Mouse (Mus musculus) hindbrain, embryonic 11.5 days (tissue): ENCODE results near the gene S100a2. TPM values are rescaled to one million over a fixed set of nuclear protein-coding genes. Genes with fewer than 3 reads are reported as not detected.

Experiments
- ATAC-seq: fragments of 200-750 bp; cut with Nextera tagmentation; 2 replicates; pipeline ENCODE4 v1.8.0; 2017; ENCODE audit warnings: mild to moderate bottlenecking, moderate TSS enrichment, moderate library complexity; ENCODE audit not compliant: low FRiP score
- DNase-seq: peaks from one replicate; pipeline ENCODE4 v3.0.0-alpha.2; 2015; ENCODE audit warnings: low spot score
- H3K27ac ChIP-seq: fragments of 300-500 bp; sonication (generic); 2 replicates; pipeline ENCODE4 v1.5.1; 2014; ENCODE audit warnings: mild to moderate bottlenecking, low read depth, low read length
- H3K27me3 ChIP-seq: fragments of 300-500 bp; sonication (generic); 2 replicates; pipeline ENCODE4 v1.6.1; 2014; ENCODE audit warnings: mild to moderate bottlenecking, low read length, moderate library complexity, mixed read lengths; ENCODE audit not compliant: control insufficient read depth, insufficient read depth
- H3K36me3 ChIP-seq: fragments of 300-500 bp; sonication (generic); 2 replicates; pipeline ENCODE4 v1.6.1; 2014; ENCODE audit warnings: mild to moderate bottlenecking, low read length, moderate library complexity, mixed read lengths; ENCODE audit not compliant: control insufficient read depth, insufficient read depth
- H3K4me1 ChIP-seq: fragments of 300-500 bp; sonication (generic); replicated peaks from 2 replicates; pipeline ENCODE4 v1.6.1; 2014; ENCODE audit warnings: low read length, mixed read lengths; ENCODE audit not compliant: control insufficient read depth, insufficient read depth
- H3K4me2 ChIP-seq: fragments of 300-500 bp; sonication (generic); replicated peaks from 2 replicates; pipeline ENCODE4 v1.6.1; 2014; ENCODE audit warnings: mild to moderate bottlenecking, low read depth, low read length
- H3K4me3 ChIP-seq: fragments of 300-500 bp; sonication (generic); 2 replicates; pipeline ENCODE4 v1.5.1; 2014; ENCODE audit warnings: low read depth, low read length
- H3K9ac ChIP-seq: fragments of 300-500 bp; sonication (generic); 2 replicates; pipeline ENCODE4 v1.6.1; 2014; ENCODE audit warnings: low read depth, low read length
- H3K9me3 ChIP-seq: fragments of 300-500 bp; sonication (generic); 2 replicates; pipeline ENCODE4 v1.6.1; 2016; ENCODE audit warnings: low read length; ENCODE audit not compliant: control insufficient read depth
- WGBS: fragments of 180-500 bp; shearing (Covaris S2); extraction: QIAGEN DNeasy Blood & Tissue Kit; methylation state at CpG from one replicate; pipeline ENCODE4 v1.1.7; 2014; 5-methylcytosine and 5-hydroxymethylcytosine counted together
- polyA plus RNA-seq: library from polyadenylated mRNA; unstranded; fragments of >200 nt; fragmentation: Nextera tagmentation; extraction: Ambion mirVana; gene quantifications from 2 replicates; pipeline ENCODE4 v1.2.1, GENCODE M21; 2014

Gene S100a2
- polyA plus RNA-seq, 1 experiment from 2014 or later, result not detected

DNA sequence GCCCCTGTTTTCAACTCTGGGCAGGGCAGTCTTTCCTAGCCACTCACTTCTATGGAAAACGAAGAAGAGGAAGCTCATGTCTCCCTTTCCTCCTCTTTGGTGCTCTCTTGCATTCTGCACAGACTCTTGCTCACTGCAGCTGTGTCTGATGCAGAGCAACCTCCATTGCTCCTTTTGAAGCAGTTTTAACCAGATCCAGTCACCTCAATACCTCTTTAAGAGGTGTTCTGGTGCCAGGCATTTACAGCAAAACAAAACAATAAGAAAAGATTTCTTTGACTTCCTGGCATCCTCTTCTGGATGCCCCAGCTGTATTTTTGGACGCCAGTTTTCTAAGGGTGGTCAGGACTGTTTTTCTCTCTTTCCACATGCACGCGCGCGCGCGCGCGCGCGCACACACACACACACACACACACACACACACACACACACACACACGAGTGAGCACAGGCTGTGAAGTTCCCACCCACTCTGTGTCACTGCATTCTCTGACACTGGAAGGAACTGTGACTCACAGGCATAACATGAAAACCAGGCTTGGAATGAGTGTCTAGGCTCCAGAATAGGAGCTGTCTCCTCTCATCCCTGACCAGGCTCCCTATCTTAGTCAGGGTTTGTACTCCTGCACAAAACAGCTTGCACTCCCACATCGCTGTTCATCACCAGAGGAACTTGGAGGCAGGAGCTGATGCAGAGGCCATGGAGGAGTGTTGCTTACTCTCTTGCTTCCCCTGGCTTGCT lies 2.5 kb upstream of the S100a2 start:
- no peak overlapping the region for H3K9ac ChIP-seq
- H3K4me2 ChIP-seq, result no peak overlapping the region
- H3K27me3 ChIP-seq, result no peaks in the 10 kb centered on the region
- H3K4me1 ChIP-seq, result no peaks in the 10 kb centered on the region
- no peak for ATAC-seq
- no peak overlapping the region for H3K27ac ChIP-seq
- no peaks in the 10 kb centered on the region for H3K9me3 ChIP-seq
- WGBS, result 90% methylated on average over 14 of the region's 14 CpGs
- no peak overlapping the region for H3K4me3 ChIP-seq
- H3K36me3 ChIP-seq, result no peaks in the 10 kb centered on the region
- DNase-seq, result no peak

DNA sequence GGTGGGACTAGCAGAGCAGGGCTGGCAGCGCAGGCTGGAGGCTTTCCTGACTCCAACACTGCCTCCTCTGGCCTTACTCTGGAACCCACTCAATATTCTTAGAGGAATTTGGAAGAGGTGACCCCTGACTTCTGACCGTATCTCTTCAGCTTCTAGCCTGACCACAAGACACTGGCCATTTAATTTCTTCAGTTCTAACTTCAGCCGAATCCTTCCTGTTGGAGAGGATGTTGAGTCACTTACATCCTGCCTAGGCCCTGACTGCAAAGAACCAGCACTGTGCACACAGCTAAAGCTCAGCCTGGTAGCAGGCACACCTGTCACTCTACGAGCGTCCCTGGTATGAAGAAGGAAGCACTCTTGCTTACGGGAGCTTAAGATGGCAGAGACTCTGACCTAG lies 657 bp upstream of the S100a2 start:
- H3K4me1 ChIP-seq, result no peaks in the 10 kb centered on the region
- ATAC-seq (no peak), DNase-seq (no peak)
- no peak overlapping the region for H3K27ac ChIP-seq
- H3K9ac ChIP-seq, result no peak overlapping the region
- WGBS, result 81% methylated on average over 6 of the region's 6 CpGs
- no peaks in the 10 kb centered on the region for H3K27me3 ChIP-seq
- H3K4me2 ChIP-seq, result no peak overlapping the region
- no peaks in the 10 kb centered on the region; the same call in 1 of the 2 replicates for H3K9me3 ChIP-seq
- no peak overlapping the region for H3K4me3 ChIP-seq
- H3K36me3 ChIP-seq, result no peaks in the 10 kb centered on the region

DNA sequence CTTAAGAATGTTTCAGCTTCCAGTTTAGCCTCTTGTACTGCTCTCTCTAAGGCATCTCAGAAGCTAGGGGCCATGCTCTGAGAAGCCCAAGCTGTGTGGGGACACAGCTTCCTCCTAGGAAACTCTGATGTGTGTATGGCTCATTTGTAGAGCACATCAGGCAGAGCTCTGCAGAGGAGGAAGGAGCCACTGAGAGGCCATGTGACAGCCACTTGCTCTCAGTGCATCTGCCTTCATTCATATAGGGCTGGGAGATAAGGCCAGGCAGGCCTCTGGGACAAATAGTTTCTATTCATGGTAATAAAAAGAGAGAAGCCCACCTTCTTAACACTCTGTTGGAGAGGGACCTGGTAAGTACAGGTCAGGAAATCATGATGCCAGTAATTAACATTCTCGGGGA lies 4.4 kb downstream of the S100a2 start:
- no peak for ATAC-seq
- Histone ChIP-seq H3K27me3 (no peaks in the 10 kb centered on the region), H3K4me1 (no peaks in the 10 kb centered on the region), H3K27ac (no peak overlapping the region), H3K36me3 (no peaks in the 10 kb centered on the region), H3K4me2 (no peak overlapping the region), H3K4me3 (no peak overlapping the region), H3K9me3 (no peaks in the 10 kb centered on the region; the same call in 1 of the 2 replicates), H3K9ac (no peak overlapping the region)
- DNase-seq, result no peak
- WGBS, result 71% methylated on average over 1 of the region's 1 CpGs

DNA sequence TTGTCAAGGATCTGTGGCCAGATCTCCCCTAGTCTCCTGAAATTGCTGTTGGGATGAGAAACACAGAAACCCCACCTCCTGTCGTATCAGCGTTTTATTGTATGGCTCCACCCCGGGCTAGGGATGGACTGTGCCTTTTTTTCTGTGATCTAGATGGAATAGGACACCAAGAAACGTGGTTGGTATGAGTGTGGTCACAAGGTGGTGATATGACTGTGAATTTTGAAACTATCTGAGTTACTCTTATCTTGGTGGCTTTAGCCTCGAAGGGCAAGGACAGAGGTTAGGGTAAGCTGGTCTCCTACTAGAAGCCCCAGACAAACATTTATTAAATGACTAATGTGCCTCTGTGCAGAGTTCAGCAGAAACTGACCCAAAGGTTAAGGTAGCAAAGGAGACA lies 5.5 kb downstream of the S100a2 start:
- Histone ChIP-seq H3K4me2 (no peak overlapping the region), H3K27ac (no peak overlapping the region), H3K36me3 (no peaks in the 10 kb centered on the region), H3K9me3 (no peaks in the 10 kb centered on the region; the same call in 1 of the 2 replicates), H3K4me3 (no peak overlapping the region), H3K4me1 (no peaks in the 10 kb centered on the region), H3K9ac (no peak overlapping the region), H3K27me3 (no peaks in the 10 kb centered on the region)
- ATAC-seq, result no peak
- DNase-seq, result no peak
- 76% methylated on average over 5 of the region's 5 CpGs for WGBS

DNA sequence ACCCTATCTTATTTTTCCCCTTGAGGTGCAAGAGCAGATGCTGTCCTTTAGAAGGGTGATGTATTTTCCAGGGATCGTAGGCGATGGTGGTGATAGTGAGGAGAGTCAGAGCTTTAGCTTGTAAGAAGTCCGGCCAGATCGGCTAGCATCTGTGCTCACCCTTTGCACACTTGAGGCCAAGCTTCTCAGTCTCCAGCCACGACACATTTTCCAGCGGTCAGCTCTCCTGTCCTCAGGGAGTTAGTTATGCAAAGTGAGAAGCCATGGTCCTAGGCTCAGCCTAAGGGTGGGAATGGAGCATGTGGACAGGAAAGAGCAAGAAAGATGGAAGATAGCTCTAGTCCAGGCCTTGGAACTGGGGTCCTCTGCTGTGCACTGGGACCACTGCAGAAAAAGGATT lies 6.8 kb downstream of the S100a2 start:
- Histone ChIP-seq H3K4me1 (no peaks in the 10 kb centered on the region), H3K9me3 (no peaks in the 10 kb centered on the region; the same call in 1 of the 2 replicates), H3K4me2 (no peak overlapping the region), H3K27me3 (no peaks in the 10 kb centered on the region), H3K4me3 (no peak overlapping the region), H3K9ac (no peak overlapping the region), H3K36me3 (no peaks in the 10 kb centered on the region), H3K27ac (no peak overlapping the region)
- DNase-seq (no peak), ATAC-seq (no peak)
- WGBS, result 83% methylated on average over 6 of the region's 6 CpGs

DNA sequence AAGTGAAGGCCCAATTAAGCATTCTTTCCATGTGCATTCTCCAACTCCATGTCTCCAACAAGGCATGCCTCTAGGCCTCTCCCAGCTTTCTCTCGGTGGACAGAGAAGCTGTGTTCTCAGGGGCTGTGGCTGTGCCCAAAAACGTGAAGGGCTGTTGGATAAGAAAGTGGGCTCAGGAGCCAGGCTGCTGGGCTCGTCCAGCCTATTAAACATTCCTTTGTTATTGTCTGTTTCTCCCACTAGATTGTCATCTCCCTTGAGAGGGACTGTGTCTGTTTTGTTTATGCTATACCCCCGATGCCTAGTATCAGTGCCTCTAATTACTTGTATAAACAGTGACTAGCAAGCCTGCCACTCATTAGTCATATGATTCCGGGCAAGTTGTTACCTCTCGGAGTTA lies 7.7 kb downstream of the S100a2 start:
- Histone ChIP-seq H3K36me3 (no peaks in the 10 kb centered on the region), H3K4me3 (no peak overlapping the region), H3K27ac (no peak overlapping the region), H3K9ac (no peak overlapping the region), H3K4me2 (no peak overlapping the region), H3K9me3 (no peaks in the 10 kb centered on the region; the same call in 1 of the 2 replicates), H3K27me3 (no peaks in the 10 kb centered on the region), H3K4me1 (no peaks in the 10 kb centered on the region)
- no peak for DNase-seq
- WGBS, result 62% methylated on average over 6 of the region's 6 CpGs
- no peak for ATAC-seq

DNA sequence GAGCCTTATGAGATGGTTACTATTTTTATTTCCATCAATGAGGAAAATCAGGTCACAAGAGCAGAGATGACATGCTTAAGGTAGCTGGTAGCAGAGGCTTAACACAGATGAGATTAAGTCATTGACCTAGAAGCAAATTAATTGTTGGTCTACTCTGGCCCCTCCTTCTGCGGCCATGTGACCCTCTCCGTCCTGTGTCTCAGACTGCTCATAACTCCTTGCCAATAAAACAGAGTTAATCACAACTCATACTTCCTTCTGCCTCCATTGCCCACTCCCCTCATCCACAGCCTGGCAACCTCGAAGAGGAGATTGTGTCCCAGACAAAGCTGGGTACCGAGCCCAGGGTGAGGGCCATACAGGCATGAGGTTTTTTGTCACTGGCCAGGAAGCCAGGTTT lies 8.2 kb downstream of the S100a2 start:
- ATAC-seq, result no peak
- Histone ChIP-seq H3K4me1 (no peaks in the 10 kb centered on the region), H3K9ac (no peak overlapping the region), H3K4me2 (no peak overlapping the region), H3K4me3 (no peak overlapping the region), H3K9me3 (no peaks in the 10 kb centered on the region), H3K27me3 (no peaks in the 10 kb centered on the region), H3K36me3 (no peaks in the 10 kb centered on the region), H3K27ac (no peak overlapping the region)
- no peak for DNase-seq
- WGBS, result 88% methylated on average over 4 of the region's 4 CpGs

DNA sequence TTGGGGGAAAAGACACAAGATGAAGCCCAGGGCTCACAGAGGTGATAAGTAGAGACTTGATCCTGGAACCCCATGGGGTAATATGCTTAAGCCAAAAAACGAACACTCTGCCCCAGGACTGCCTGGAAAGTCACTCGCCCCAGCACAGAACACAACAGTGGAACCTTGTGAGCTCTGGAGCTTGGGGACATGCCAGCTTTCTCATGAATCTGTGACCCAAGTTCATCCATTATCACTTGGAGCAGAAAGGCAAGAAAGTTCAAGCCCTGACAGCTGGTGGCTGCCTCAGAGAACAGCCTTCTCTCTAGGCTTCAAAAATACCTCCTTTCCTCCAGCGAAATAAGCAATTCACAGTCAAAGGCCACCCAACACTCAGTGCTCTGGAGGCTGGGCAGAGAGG lies 9.4 kb downstream of the S100a2 start:
- no peaks in the 10 kb centered on the region for H3K9me3 ChIP-seq
- ATAC-seq (no peak), DNase-seq (no peak)
- WGBS, result 87% methylated on average over 3 of the region's 3 CpGs
- no peak overlapping the region for H3K9ac ChIP-seq
- H3K4me3 ChIP-seq, result no peak overlapping the region
- H3K27ac ChIP-seq, result no peak overlapping the region
- no peaks in the 10 kb centered on the region for H3K36me3 ChIP-seq
- no peak overlapping the region for H3K4me2 ChIP-seq
- H3K27me3 ChIP-seq, result no peaks in the 10 kb centered on the region
- no peaks in the 10 kb centered on the region for H3K4me1 ChIP-seq

DNA sequence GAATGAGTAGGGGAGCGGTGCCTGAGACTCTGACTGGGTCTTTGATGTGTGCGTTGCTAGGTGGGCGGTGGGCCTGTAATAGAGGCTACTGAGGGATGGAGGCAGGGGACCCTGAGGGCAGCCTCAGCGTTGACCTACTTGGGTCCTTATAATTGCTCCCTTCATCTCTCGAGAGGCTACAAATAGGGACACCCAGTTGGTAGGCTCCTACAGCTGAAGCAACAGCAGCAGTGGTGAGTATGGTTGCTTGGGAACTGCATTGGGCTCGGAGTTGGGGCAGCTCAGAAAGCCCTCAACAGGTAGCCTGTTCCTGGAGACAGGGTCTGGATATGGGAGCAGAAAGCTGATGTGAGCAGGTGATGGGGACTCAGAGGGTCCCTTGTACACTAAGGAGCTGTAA lies 10.0 kb downstream of the S100a2 start:
- 83% methylated on average over 6 of the region's 6 CpGs for WGBS
- no peak overlapping the region for H3K4me3 ChIP-seq
- ATAC-seq (no peak), DNase-seq (no peak)
- H3K27ac ChIP-seq, result no peak overlapping the region
- H3K36me3 ChIP-seq, result no peaks in the 10 kb centered on the region
- no peaks in the 10 kb centered on the region for H3K9me3 ChIP-seq
- H3K4me1 ChIP-seq, result no peaks in the 10 kb centered on the region
- no peak overlapping the region for H3K4me2 ChIP-seq
- H3K9ac ChIP-seq, result no peak overlapping the region
- H3K27me3 ChIP-seq, result no peaks in the 10 kb centered on the region
